Mouse (Mus musculus) heart, adult 2 months (tissue): ENCODE results near the gene Ap5b1.

Experiments
- EP300 ChIP-seq: fragments of 200-500 bp; IDR thresholded peaks from 2 replicates; pipeline ENCODE4 v1.6.1; 2011; ENCODE audit warnings: low read depth, low read length, control low read depth; ENCODE audit not compliant: insufficient read depth
- POLR2A ChIP-seq: fragments of 200-500 bp; IDR thresholded peaks from 2 replicates; pipeline ENCODE4 v1.6.1; 2011; ENCODE audit warnings: mild to moderate bottlenecking, low read depth, low read length, control low read depth; ENCODE audit not compliant: insufficient read depth

DNA sequence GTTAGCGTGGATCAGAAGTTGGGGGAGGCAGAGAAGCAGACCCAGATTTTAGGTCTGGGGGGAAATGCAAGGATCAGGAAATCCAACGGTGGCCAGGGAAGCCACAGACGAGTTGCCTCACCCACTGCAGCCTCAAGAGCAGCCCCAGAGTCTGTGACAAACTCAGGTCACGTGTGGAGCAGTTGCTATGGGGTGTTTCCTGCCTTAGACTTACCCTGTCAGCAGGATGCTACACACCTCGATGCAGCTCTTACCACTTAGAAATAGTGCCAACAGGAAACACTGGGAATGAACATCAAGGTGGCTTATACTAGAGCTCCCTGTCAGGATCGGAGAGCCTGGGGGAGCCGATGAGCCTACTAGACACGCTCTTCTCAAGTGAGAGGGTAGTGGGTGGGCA lies 35.3 kb upstream of the Ap5b1 start:
- TF ChIP-seq EP300, result no peak
- no peak for TF ChIP-seq POLR2A
